Mouse (Mus musculus) kidney, adult 9 months (tissue): ENCODE results near the gene Npb.

Source experiments
- DNase-seq: peaks from one replicate; pipeline ENCODE4 v3.0.0; 2022

The Npb gene

GRCm38 (mm10) chr11:120633520-120634343 lies 25.5 kb downstream of the Npb start, which contains the start of gene Mafg:
TSS of gene Mafg (minus strand) at chr11:120633600.
- DNase-seq: peak; percentile 96

GRCm38 (mm10) chr11:120634810-120635209 lies 26.5 kb downstream of the Npb start:
- DNase-seq: no peak

- no peak for DNase-seq
Measured at GRCm38 (mm10) chr11:120641255-120641654, 33.0 kb downstream of the Npb start.

GRCm38 (mm10) chr11:120641869-120642268 lies 33.6 kb downstream of the Npb start:
- no peak for DNase-seq

GRCm38 (mm10) chr11:120642939-120643600 lies 34.8 kb downstream of the Npb start:
- DNase-seq: no peak

- DNase-seq: peak; percentile 95
Measured at GRCm38 (mm10) chr11:120643601-120643987, 35.3 kb downstream of the Npb start, which contains the start of gene Pycr1. TSS of gene Pycr1 (minus strand) at chr11:120643769.

GRCm38 (mm10) chr11:120647047-120647830 lies 39.0 kb downstream of the Npb start:
- DNase-seq: no peak

- no peak for DNase-seq
Measured at GRCm38 (mm10) chr11:120648001-120648476, 39.8 kb downstream of the Npb start, which contains the start of gene Myadml2. TSS of gene Myadml2 (minus strand) at chr11:120648158.

- DNase-seq: no peak
Measured at GRCm38 (mm10) chr11:120651872-120652271, 43.6 kb downstream of the Npb start.

GRCm38 (mm10) chr11:120654741-120655140 lies 46.5 kb downstream of the Npb start:
- no peak for DNase-seq

- peak; percentile 77 for DNase-seq
Measured at GRCm38 (mm10) chr11:120657301-120657700, 49.0 kb downstream of the Npb start.
